Mouse (Mus musculus): ENCODE measurements at regions not wholly inside any gene's neighbourhood (a gene's known extent, or its start where the extent isn't known, plus 50 kb on each side); places are given as distances from the start of the nearest gene placed in this dataset.
"Not testable (repeated sequence)": the region's sequence is repeated elsewhere in the genome, so short reads cannot be mapped to it uniquely, and the experiment has no call there.

GRCm38 (mm10) chr4:27529565-27529964, 1182.9 kb upstream of the Manea start:
- DNase-seq: no peak

GRCm38 (mm10) chr4:27520295-27520694, 1173.6 kb upstream of the Manea start:
- no peak for DNase-seq

GRCm38 (mm10) chr4:27504829-27505804, 1158.4 kb upstream of the Manea start:
- DNase-seq: peak; percentile 5

GRCm38 (mm10) chr4:27497926-27498325, 1151.2 kb upstream of the Manea start:
- no peak for DNase-seq

- DNase-seq: no peak
These were observed 1150.6 kb upstream of the Manea start for GRCm38 (mm10) chr4:27497274-27497673.

- no peak for DNase-seq
These were observed 1144.6 kb upstream of the Manea start for GRCm38 (mm10) chr4:27491312-27491711.

GRCm38 (mm10) chr4:27449901-27450300, 1103.2 kb upstream of the Manea start:
- no peak for DNase-seq

- no peak for DNase-seq
These were observed 1099.6 kb upstream of the Manea start for GRCm38 (mm10) chr4:27446310-27446709.

- DNase-seq: no peak
These were observed 1082.6 kb upstream of the Manea start for GRCm38 (mm10) chr4:27429210-27429789.

- DNase-seq: peak; percentile 60
These were observed 1079.2 kb upstream of the Manea start for GRCm38 (mm10) chr4:27425902-27426301.

- DNase-seq: no peak
These were observed 1077.2 kb upstream of the Manea start for GRCm38 (mm10) chr4:27423846-27424245.

GRCm38 (mm10) chr4:27418517-27418916, 1071.8 kb upstream of the Manea start:
- no peak for DNase-seq

GRCm38 (mm10) chr4:27384941-27385340, 1038.2 kb upstream of the Manea start:
- not testable (repeated sequence) for DNase-seq

GRCm38 (mm10) chr4:27346892-27347291, 1000.2 kb upstream of the Manea start:
- no peak for DNase-seq

- DNase-seq: no peak
These were observed 986.6 kb upstream of the Manea start for GRCm38 (mm10) chr4:27333279-27333678.

Measured in right cerebral cortex, postnatal 4 days (tissue).